Mouse (Mus musculus): Measurements from ENCODE around the gene Babam2.

- TF ChIP-seq CTCF (IDR thresholded peaks at IDR 0.05; ENCODE audit: low read depth) (no peak), EP300 (IDR thresholded peaks at IDR 0.05; ENCODE audit: low read depth) (no peak)
These were observed 97.9 kb downstream of the Babam2 start for GRCm38 (mm10) chr5:31795414-31795813.
